Mouse (Mus musculus) left cerebral cortex, adult 9 months (tissue): Measurements from ENCODE around the gene Npcd.

Source experiments
- DNase-seq, 2 experiments: peaks; one replicate each; pipeline ENCODE4 v3.0.0; 2022; ENCODE audit warnings: low spot score in 2 of 2

The Npcd gene

DNA sequence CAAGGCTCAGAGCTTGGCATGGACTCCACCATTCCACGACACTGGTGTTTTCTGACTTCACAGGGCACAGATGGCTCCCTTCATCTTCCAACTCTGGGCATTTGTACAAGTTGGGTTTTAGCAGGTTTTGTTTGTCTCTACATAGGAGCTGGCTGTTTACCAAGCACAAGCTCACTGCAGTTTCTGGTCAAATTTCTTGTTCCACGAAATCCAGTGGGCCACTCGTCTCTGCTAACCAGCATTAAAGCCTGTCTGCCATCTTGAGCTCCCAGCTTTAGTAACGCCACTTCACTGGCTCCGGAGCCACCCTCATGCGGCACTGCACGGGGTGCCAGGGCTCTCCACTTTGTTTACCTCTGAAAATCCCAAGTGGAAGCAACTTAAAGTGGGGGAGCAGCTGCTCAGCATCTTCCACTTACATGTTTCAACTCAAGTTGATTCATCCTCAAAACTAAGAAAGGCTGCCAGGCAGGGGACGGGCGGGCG lies 67.4 kb downstream of the Npcd start:
- DNase-seq = peak in 1 of 2 experiments; percentile 61

- DNase-seq = no peak
Measured at GRCm38 (mm10) chr15:79766168-79766567, 67.9 kb downstream of the Npcd start.

GRCm38 (mm10) chr15:79765361-79765760 lies 68.7 kb downstream of the Npcd start:
- DNase-seq = no peak

- DNase-seq = peak in 1 of 2 experiments; percentile 86
Measured at GRCm38 (mm10) chr15:79764539-79765267, 69.3 kb downstream of the Npcd start.

- peak in 1 of 2 experiments; percentile 63 for DNase-seq
Measured at GRCm38 (mm10) chr15:79763601-79764246, 70.3 kb downstream of the Npcd start.

GRCm38 (mm10) chr15:79763001-79763400 lies 71.0 kb downstream of the Npcd start:
- no peak for DNase-seq

DNA sequence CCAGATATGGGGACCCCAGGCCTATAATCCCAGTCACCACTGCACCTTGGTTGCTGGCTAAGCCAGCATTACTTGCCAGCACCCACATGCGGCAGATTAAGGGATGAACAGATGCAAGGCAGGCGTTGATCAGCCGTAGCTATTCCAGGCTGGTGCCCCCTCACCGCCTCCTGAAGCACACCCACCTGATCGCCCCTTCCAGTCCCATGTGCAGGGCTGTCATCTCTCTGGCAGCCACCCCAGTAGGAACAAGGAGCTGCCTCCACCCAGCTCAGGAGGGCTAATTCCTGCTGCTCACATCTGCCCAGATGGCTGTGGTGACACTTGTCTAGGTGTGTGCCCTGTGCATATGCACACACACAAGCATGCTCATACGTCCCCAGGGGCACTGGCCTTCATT lies 73.1 kb downstream of the Npcd start:
- DNase-seq = peak in 1 of 2 experiments; percentile 55

DNA sequence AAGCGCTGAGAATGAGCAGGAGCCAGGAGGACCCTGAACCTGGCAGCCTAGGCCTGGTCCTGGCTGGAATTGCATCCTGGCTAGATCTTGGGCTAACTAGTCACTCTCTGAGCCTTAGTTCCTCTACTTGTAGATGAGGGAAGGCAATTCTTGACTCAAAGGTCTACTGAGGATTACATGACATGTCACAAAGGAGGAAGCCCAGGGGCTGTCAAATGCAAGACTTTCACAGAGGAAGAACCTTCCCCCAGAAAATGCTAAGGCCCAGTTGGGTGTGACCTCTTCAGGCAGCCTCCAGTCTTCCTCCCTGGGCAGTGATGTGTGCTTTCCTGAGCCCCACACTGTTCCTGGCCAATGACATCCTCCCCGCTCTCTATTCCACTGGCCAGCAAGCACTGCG lies 76.9 kb downstream of the Npcd start:
- no peak for DNase-seq

GRCm38 (mm10) chr15:79755977-79756625 lies 77.9 kb downstream of the Npcd start:
- peak in 1 of 2 experiments; percentile 68 for DNase-seq

DNA sequence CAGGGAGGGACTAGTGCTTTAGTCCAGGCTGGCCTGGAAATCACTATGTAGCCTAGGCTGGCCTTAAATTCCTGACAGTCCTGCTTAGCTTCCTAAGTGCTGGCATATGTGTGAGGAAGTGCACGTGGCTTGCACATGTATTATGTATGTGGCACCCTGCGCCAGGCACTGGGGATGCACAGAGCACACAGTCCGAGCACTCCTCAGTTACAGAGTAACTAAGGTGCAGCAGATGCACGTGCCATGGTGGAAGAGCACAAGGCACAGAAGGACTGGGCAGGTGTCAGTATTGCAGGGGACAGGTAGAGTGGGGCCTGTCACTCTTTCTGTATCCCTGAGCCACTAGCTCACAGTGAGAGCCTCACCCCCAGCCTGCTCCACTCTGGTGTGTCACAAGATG lies 78.9 kb downstream of the Npcd start:
- DNase-seq = no peak

DNA sequence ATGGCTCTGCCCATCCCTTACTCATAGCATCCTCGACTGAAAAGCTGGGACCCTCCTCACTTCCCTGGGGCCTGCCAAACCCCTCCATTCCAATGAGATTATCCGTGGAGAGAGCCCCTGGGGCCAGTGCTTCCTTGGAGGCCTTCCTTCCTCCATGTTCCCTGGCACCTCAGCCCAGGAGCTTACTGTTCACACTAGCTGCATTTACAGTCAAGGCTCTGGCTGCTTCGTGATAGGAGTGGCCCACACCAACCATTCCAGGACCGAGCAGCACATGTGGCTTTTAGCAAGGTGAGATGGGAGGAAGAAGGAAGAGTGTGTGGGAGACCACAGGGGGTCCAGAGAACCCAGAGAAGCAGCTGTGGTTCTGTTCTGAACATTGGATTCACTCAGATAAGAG lies 80.2 kb downstream of the Npcd start:
- no peak for DNase-seq

DNA sequence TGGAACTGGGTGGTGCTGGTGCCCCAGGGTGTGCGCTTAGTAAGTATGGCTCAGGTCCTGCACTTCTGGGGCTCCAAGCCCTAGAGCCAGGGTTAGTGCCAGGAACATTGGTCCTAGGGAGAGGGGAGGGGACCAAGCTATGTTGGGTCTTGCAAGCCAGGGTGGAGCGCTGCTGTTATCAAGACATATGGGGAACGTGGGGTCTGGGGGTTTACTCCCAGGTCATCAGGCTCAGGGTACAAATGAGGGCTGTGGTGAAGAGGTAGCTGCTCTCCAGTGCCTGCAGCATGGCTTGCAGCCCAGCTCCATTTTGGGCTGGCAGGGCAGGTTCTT lies 80.7 kb downstream of the Npcd start:
- DNase-seq = no peak

- peak in 1 of 2 experiments; percentile 80 for DNase-seq
Measured at GRCm38 (mm10) chr15:79752742-79753419, 81.2 kb downstream of the Npcd start.

DNA sequence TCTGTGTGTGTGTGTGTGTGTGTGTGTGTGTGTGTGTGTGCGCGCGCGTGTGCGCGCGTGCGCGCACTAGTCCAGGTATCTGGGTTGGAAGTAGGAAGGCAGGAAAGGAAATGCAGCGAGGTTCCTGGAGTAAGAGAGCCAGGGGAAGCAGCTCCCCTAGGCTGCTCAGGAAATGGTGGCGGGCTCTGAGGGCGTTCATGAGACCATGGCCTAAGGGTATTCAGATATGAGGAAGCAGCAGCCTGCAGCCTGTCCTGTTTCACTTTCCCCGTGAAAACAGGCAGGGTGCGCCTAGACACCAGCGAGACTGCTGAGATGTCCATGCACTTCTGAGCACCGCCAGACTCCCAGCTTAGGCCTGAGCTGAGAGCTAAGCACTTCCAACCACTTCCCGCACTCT lies 82.3 kb downstream of the Npcd start:
- no peak for DNase-seq

DNA sequence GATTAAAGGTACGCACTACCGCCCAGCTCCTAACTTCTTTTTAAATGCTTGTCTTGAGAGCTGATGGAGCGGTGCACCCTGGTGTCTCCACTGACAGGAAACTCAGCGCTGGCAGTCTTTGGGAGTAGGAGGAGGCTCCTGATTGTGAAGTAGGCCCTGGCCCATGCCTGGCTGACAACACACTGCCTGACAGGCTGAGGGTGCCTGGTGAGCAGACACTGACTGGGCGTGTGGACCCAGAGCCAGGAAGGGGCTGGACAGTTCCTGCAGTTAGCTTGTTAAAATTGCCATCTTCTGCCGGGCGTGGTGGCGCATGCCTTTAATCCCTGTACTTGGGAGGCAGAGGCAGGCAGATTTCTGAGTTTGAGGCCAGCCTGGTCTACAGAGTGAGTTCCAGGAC lies 83.8 kb downstream of the Npcd start:
- no peak for DNase-seq

- no peak for DNase-seq
Measured at GRCm38 (mm10) chr15:79749162-79749561, 84.9 kb downstream of the Npcd start.

GRCm38 (mm10) chr15:79747998-79748397 lies 86.0 kb downstream of the Npcd start:
- no peak for DNase-seq

- DNase-seq = no peak
Measured at GRCm38 (mm10) chr15:79745883-79746282, 88.2 kb downstream of the Npcd start.

DNA sequence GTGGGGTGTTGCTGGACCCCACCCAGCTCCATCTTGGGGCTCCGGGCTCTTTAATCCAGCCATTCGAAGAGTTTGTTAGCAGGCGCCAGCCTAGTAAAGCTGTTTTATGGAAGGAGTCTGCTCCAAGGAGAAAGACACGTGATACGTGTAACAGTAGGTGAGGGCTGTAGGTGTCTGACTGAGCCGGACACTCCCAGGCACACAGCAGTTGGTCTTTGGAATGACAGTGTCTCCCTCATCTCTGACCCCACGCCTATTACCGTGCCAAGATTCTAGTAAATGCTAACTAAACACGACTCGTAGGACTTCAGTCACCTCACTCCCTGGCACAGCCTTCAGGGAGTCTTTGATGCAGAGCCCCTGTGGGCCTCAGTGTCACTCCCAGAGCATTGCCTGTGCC lies 88.7 kb downstream of the Npcd start:
- no peak for DNase-seq

GRCm38 (mm10) chr15:79744742-79745141 lies 89.3 kb downstream of the Npcd start:
- no peak for DNase-seq

DNA sequence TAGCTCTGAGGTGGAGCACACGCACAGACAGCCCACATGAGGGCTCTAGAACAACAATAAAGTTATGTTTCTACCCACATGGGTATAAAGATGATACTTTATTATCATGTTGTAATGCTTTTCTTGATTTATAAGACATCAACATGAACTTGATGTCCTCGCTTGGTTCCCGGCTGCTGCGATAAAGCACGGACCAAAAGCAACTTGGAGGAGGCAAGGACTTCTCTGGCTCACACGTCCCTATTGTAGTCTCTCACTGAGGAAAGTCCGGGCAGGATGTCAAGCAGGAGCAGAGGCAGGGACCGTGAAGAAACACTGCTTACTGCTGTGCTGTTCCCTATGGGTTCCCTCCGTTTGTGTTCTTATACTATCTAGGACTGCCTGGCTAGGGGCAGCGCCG lies 90.0 kb downstream of the Npcd start:
- no peak for DNase-seq

DNA sequence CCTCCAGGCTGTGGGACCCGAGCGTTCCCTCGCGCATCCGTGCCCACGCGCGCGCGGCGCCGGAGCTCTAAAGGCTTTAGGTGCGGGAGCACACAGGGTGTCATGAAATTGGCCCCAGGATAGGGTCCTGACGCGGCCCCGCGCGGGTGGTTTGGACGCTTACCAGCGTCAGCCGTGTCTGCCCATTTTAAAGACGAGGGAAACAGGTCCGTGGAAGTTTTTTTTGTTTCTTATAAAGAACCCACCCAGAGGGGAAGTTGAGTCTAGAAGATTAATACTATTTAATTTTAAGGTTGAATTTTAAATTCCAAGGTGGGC lies 91.4 kb downstream of the Npcd start:
- no peak for DNase-seq
